Mouse (Mus musculus) testis, postnatal 14 days (tissue): ENCODE results near the gene Tpm3.

Experiments
- DNase-seq: peaks from one replicate; pipeline ENCODE4 v3.0.0; 2021; ENCODE audit warnings: low spot score

Tpm3 gene

DNA sequence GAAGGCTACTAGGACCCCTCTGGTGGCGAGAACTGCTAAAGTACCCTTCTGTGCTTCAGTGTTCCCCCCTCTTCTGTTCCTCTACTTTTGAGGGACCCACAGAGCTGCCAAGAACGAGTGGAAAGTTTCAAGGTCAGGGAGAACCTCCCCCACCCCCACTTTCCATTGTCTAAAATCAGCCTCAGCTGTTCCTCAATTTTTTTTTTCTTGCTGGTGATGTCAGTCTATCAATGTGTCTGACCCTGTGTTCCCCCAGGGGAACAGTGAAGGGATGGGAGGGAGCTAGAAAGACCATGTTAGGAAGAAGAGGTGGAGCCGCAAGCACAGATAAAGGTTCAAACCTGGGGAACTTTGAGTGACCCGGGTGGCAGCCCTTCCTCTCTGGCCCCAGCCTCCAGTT lies at the start of gene Tpm3:
Tpm3 (plus strand) TSS at position 356 of the 400 bp plus-strand sequence.
- no peak for DNase-seq

DNA sequence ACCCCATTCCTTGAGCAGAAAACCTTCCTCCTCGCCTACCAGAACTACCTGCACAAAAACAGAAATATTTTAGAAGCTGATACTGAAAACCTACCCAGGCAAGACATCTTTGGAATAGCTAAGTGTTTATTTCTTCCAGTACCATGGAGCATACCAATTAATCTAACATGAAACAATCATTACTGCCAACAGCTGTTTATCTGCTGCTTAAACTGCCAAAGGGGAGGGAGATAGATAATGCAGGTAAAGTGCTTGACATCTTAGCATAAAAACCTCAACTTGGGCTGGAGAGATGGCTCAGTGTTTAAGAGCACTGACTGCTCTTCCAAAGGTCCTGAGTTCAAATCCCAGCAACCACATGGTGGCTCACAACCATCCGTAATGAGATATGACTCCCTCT lies 37.8 kb upstream of the Tpm3 start:
- DNase-seq, result no peak

- no peak for DNase-seq
These were observed 36.2 kb upstream of the Tpm3 start for GRCm38 (mm10) chr3:90036263-90036662.

GRCm38 (mm10) chr3:90049691-90050090 lies 22.8 kb upstream of the Tpm3 start:
- DNase-seq, result no peak

DNA sequence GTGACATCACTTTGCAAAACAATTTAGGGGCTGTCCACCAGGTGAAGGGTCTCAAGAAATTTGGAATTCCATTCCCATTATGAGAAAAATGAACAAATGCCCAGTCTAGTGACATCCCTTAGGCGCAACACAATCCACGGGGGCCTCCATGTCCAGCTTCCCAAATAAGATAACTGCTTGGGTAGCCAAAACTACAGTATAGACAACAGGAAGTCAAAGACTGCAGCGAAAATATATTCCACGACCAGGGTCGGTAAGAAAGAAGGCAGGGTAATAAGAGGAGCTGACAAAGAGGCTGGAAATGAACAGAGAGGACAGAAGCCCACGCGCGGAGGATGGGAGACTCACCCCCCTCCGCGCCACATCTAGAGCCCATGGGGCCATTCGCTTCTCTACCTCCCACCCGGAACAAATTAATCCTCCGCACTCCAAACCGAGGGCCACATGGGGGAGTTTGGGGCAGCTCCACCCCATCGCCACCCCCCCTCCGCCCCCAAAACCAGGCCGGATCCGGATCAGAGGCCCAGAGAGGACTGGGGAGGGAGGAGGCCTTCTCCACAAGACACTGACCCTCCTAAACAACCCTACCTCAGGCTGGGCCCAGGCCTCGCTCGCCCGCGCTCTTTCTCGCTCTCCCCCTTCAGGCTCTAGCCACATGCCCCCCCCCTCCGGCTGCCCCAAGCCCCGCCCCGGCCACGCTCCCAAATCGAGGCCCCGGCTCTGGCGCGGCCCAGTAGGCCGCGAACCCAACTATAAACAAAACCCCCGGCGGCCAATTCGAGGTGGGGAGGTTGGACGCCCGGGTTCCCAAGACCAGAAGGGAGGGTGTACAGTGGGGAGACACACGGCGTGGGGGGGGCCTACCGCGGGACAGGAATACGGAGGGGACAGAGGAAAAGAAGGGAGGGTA lies 20.8 kb upstream of the Tpm3 start, which contains the start of gene 4933434E20Rik:
4933434E20Rik (plus strand) TSS at position 196 of the 910 bp plus-strand sequence.
- peak; percentile 84 for DNase-seq

DNA sequence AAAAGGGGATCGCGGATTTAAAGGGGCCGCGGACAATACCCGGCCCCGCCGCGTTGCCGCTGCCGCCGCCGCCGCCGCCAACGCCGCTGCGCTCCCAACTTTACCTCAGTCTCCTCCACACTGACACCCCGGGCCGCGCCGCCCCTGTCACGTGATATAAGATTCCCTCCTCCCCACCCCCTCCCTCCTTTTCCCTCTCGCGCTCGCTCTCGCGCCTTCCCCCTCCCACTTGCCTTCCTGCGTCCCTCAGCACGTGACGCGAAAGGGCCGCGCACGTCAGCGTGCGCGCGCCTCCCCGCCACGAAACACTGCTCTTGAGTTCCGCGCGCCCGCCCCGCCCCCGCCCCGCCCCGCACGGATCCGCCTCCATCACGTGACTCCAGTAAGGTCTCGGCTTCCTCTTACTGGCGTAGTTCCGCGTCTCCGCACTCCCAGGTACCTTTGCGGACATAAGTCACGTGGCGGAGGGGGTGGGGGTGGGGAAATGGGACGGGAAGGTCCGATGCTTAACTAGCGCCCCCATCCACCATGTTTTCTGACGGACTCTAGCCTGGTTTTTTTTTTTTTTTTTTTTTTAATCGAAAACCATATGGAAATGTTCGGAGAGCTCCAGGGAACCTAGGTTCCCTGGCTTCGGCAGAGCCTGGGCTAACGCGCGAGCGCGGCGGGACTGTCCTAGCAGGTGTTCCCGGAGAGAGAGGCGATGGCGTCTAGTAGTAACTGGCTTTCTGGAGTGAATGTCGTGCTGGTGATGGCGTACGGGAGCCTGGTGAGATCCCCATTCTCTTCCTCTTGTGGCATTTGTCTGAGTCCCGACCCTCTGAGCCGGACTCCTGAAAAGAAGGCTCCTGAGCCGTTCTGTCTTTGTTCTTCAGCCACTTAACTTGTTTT lies 19.9 kb upstream of the Tpm3 start, which contains the start of gene Ubap2l:
Ubap2l (minus strand) TSS at position 278 of the 891 bp plus-strand sequence.
- peak; percentile 96 for DNase-seq

GRCm38 (mm10) chr3:90061549-90061948 lies 10.9 kb upstream of the Tpm3 start:
- DNase-seq, result no peak

- DNase-seq, result no peak
These were observed 9.9 kb upstream of the Tpm3 start for GRCm38 (mm10) chr3:90062539-90062938.

DNA sequence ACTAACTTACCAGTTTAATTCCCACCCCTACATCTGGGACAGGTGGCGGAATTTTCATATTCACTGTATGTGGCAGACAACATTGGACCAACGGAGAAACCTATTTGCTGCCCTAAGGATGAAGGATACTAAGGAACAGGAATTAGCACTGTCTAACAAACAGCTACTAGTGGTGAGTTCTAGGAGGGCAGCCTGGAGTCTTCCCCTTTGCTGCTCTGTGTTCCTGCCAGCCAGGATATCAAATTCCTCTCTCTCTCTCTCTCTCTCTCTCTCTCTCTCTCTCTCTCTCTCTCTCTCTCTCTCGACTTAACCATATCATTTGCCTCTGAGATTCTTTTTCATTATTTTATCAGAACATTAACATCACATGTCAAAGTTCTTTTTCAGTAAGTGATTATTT lies 8.1 kb upstream of the Tpm3 start:
- DNase-seq, result no peak

DNA sequence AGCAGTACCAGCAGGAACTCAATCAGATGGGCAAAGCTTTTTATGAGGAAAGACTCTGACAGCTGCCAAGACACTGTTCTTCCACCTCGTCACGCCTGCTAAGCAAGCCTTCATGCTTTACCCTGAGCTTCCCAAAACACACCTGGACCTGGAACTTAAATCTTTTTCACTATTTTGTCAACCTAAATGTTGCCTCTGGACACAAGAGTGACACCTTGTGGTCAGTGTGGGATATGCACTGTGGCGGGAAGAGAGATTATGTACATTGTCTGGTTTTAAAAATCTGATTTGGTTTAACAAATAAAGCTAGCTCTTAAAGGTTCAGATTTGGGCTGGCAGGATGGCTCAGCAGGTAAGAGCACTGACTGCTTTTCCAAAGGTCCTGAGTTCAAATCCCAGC lies 6.9 kb upstream of the Tpm3 start:
- DNase-seq, result no peak

DNA sequence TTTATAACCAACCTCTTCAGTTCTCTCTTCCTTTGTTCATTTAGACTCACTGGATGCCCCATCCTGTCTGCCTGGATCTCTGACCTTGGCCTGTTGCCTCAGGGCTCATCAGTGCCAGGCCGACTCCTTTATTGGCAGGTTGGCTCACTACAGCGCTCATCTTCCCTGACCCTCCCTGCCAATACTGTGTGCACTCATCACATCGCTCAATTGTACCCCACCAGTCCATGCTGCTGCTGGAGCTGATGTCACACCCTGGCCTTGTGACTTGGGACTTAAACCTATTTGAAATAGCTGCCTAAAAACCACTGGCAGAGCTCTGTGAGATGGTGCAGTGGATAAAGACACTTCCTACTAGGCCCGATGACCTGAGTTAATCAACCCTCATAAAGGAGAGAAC lies 4.6 kb upstream of the Tpm3 start:
- no peak for DNase-seq

DNA sequence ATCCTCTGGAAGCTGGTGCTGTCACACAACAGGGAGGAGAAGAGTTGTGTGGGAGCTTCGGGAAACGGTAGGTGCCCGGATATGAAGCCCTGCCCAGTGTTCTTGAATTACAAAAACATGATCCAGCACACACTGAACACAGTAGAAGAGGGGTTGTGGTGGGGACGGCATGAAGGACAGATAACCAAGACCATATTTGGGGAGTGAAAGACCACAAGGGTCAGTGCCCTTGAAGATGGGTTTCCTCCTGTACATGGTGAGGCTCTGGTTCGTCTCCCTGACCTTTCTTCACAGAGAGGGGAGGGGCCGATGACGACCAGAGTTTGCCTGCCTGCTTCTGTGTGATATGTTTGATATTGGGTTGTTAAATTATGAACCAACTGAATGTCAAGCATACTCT lies 2.8 kb upstream of the Tpm3 start:
- no peak for DNase-seq

GRCm38 (mm10) chr3:90076921-90077716 lies 4.7 kb downstream of the Tpm3 start:
- peak; percentile 64 for DNase-seq

- no peak for DNase-seq
These were observed 5.8 kb downstream of the Tpm3 start for GRCm38 (mm10) chr3:90078224-90078623.

GRCm38 (mm10) chr3:90079133-90079762 lies 6.8 kb downstream of the Tpm3 start:
- peak; percentile 93 for DNase-seq

GRCm38 (mm10) chr3:90079763-90080497 lies 7.5 kb downstream of the Tpm3 start:
- DNase-seq, result peak; percentile 79

- DNase-seq, result no peak
These were observed 8.0 kb downstream of the Tpm3 start for GRCm38 (mm10) chr3:90080498-90080863.

DNA sequence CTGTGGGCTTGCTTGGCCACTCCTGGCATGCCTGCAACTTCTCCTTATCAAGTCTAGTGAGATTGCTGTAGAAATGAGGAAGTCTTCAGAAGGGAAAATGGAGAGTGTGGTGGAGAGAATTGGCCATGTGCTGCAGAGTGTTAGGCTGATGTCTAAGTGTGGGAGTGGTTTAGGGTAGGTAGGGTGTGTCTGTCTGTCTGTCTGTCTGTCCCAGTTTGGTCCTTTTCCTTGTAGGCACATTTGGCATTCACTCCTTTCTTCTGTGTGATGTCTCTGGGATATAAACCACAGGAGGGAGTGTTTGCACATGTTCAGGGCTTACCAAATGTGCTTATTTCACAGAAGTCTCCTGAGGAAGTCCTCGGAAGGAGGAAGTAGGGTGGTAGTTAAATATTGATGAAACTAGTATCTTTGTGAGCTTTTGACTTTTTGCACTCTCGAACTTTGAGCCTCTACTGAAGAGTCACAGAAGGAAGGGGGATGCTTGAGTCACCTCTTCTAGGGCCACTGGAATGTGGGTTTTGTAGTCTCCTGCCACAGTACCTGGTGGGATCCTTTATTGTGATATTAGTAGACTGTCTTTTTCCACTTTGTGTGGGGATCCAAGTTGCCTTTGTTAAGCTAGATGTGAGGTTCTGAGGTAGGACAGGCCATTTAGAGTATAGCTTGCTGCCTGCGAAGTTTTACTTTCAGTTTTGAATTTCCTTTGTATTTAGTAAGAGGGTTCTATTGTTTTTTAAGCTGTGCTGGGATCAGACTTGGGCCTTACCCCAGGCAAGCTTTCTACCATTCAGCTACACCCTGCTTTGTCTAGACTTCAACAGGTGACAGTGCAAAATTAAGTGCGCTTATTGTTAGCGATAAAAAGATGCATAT lies 9.2 kb downstream of the Tpm3 start:
- no peak for DNase-seq

- DNase-seq, result no peak
These were observed 10.6 kb downstream of the Tpm3 start for GRCm38 (mm10) chr3:90083034-90083433.
